Mouse (Mus musculus): ENCODE data around the gene Sh3rf1.

DNA sequence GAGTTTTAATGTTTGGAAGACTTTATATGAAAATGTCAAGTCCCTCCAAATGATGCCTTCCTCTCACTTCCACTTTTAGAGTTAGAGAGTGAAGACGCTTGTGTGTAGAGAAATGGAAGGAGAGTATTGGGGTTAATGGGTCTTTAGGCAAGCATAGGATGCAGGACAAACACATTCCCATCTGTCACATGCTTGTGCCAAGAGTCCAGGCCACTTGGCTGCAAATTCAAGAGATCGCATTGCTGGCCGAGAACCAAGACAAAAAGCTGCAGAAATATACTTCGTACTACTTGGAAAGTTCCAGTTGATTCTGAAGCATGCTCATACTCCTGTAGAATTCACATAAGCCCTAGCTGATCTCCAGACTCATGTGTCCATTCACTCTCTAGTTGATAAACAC is 41.7 kb upstream of the Sh3rf1 start:
- TF ChIP-seq CTCF (IDR thresholded peaks at IDR 0.05; ENCODE audit: borderline replicate concordance, insufficient read depth, low read depth, low read length) (no peak), POLR2A (IDR thresholded peaks at IDR 0.05; ENCODE audit: borderline replicate concordance, insufficient read depth, low read length) (no peak)
